Mouse (Mus musculus) naive thymus-derived CD4-positive, alpha-beta T cell, adult 2 months (primary cell): ENCODE results near the gene 4933427I04Rik.

ENCODE experiments used
- DNase-seq: peaks from one replicate; pipeline ENCODE4 v3.0.0-alpha.2; 2011; ENCODE audit warnings: low read depth

Gene 4933427I04Rik

DNA sequence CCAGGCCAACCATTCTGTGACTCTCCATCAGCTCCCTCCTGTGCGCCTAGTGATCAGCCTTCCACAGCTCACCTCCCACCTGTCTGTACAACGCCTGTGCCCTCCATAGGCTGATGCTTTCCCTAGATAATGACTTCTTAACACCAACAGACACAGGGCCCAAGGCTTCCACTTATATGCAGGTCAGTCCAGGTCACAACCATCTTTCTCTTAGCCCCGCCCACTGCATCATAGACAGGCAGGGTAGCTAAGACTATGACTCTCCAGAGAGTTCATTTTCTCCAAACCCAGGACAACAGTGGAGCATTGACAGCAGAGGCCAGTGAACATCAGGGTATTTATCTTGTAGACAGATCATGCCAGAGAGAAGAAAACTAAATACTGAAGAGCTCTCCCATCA, at the start of gene 4933427I04Rik:
TSS of gene 4933427I04Rik (plus strand) at position 301 of the 400 bp plus-strand sequence.
- no peak for DNase-seq

DNA sequence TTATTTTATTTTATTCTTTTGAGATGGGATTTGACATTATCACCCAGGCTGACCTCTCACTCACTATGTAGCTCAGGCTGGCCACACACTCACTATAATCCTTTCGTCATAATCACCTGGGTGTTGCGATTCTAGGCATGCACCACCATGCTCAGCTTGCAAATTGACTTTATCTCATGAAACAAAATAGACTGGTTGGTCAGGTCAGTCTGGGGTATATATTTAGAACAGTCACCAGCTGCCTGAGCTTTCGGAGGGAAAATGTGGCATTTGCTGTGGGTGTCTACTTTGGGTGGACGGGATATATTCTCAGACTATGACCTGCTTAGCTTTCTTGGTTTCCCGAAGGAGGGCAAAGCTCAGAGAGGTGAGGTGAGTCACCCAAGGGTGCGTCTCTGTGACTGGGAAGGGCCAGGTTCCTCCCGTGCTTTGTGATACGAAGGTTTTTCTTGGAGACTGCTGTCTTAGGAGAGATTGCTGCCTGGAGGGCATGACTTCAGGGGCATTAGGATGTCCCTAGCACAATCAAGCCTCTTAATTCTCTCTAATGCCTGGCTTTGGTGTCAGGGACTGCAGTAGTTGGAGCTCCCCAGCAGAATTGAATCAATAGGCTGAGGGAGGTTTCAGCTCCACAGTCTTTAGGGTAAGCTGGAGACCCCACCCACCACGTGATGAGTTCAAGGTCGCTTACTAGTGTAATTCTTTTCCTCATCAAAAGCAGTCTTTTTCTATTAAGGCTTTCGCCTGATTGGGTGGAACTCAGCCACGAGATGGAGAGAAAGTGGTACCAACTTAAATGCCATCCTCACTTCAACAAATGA, 48.8 kb upstream of the 4933427I04Rik start:
- no peak for DNase-seq

DNA sequence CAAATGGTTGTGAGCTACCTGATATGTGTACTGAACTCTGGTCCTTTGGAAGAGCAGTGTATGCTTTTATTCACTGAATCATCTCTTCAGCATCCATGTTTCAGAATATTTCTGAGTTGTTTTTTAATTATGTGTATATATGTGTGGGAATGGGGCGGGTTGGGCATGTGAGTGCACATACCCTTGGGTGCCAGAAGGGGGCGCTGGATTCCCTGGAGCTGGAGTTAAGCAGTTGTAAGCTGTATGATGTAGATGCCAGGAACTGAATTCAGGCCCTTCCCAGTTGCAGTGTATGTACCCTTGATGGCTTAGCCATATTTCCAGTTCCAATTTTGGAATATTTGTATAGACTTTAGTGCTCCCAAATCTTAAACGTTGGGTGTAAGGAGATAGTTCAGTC, 47.0 kb upstream of the 4933427I04Rik start:
- no peak for DNase-seq

DNA sequence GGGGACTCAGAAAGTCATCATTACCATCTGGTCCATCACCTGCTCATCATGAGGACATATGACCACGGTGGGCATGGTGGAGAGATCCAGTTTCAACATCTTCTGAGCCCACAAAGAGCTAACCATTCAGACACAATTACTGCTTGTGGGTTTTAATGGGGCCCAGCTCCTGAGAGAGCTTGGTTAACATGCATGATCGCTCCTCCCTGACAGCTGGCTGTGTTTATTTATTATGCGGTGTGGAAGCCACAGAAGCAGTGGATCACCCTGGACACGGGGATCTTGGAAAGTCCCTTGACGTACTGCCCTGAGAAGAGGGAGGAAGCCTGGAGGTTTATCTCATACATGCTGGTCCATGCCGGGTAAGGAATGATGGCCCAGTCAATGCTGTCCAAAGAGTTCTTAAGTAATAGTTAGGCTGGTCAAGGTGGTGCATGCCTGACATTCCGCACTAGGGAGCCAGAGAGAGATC, 45.4 kb upstream of the 4933427I04Rik start:
- DNase-seq, result no peak

DNA sequence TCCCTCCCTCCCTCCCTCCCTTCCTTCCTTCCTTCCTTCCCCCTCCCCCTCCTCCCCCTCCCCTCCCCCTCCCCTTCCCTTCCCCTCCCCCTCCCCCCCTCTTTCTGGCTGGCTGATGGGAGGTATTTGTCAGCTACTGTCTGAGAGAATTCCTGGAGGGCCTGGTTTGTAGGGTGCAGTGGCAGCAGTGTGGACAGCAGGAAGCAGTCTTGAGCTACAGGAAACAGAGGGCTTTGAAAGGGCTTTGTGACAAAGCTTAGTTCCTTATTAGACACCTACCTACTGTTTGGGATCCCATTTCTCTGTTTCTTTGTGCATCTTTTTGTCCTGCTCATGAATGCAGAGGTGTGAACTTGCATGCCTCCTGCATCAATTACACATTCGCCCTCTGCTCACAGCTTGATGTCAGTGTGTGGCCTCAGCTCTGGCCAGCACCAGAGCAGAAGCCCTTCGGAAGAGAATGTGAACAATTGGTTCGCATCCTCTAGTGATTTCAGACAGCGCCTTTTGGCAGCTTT, 40.3 kb upstream of the 4933427I04Rik start:
- DNase-seq, result no peak

DNA sequence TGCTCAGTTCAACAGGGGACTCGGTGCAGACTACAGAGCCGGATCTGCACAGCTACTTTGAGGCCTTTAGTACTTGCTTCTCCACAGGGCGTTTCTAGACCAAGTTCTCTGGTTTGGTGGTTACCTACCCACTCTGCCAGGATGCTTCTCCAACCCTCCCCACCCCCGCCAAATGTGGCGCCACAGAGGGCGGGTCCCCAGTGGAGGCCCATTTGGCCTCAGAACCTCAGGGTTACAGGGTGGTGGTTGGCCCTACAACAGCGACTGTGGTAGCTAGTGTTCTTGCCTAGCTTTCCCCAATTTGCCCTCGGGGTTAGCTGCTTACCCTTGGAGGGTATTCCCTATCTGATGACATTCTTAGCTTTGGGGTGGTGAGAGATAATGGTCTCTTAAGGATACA, 17.4 kb upstream of the 4933427I04Rik start:
- no peak for DNase-seq

DNA sequence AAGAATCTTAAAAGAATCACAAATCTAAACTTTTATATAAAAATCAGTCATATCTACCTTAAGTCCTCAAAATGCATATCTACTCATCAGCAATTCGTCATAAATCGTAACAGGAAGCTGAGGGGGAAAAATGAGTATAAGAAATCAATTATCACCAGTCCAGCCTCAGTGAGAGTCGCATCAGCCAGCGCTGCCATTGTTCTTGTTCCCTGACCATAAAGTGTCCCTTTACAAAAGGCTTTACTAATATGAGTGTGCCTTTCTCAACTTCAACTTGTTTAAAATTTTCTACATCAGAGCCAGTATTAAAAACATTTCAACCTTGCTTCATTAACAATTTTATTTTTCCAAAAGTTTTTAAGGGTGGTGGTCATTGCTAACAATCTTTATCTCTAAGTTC, 2.6 kb upstream of the 4933427I04Rik start:
- no peak for DNase-seq

DNA sequence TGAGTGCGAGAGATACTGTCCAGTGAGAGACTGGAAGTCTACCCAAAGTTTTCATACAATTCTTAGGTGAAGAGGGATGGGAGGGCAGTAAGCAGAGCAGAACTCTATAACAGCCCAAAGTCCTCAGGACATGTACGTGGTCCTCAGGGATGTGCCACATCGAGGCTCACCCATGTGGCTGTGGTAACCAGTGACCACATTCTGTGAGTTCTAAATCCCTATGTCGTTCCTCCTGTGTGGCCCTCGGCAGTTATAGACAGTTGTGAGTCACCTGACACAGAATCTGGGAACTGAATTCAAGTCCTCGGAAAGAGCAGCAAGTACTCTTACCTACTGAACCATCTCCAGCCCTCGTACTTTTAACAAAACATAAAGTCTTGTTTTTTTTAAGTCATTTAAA, 1.4 kb upstream of the 4933427I04Rik start:
- DNase-seq, result no peak

DNA sequence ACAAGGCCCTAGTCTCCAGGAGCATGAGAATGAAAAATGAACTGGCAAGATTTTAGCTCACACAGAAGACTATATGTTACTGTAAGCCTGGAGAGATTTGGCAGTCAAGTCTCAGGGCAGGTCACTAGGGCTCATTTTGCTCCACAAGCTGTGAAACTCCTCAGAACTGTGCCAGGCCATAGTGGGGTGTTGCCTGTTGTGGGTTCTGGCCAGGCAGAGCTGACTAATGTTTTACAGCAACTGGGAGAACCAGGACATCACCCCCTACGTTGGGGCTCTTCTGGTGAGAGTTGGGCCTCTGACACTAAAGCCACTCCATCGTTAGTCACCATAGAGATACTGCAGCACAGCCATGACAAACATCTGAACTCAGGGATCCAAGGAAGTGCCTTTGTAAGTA, 324 bp downstream of the 4933427I04Rik start:
- DNase-seq, result no peak

DNA sequence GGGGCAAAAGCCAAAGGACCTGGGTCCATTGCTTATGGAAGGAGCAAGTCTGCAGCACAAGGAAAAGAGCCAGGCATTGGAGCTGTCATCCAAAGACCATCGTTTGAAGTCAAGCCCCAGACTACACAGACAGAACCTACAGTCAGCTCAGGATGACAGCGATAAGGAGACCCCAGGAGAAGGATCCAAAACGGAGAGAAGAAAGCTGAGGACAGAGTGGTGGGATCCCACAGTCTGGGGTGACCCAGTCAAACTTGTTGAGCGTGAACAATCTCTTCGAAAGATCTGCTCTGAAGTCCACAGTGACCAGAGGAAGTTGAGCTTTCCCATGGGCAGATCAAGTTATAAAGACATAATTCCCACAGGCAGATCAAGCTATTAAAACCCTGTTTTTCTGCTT, 1.1 kb downstream of the 4933427I04Rik start:
- DNase-seq, result no peak

DNA sequence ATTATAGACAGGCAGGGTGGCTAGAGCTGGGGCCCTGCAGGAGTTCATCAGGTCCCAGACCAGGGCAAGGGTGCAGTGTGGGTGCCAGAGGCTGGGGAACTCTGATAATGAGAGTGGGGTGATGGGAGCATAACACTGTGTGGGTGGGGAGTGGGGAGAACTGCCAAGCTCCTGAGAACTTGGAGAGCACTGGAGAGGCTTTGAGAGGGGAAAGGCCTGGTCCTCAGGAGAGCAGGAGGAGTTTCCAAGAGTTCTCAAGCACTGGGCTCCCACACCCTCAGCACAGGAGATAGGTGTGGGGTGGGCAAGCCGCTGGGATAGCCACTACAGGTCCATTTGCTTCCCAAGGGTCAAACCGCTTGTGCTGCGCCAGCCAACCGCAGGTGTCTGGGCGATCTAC, 34.2 kb downstream of the 4933427I04Rik start:
- no peak for DNase-seq

DNA sequence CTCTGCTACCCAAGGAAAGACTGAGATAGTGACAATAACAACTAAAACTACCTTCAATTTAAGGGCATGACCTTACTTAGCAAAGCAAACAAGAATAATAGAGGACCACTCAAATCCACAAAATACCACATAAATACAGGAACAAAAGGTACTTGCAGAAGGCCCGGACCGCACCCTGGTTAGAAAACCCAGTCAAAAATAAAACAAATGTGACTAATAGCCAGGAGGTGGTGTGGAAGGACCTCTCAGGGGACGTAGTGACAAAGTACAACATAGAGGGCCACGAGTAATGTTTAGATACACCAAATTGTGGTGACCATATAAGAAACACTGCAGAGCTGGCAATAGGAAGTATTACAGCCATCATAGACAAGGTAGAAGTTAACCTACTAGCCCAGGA, 34.8 kb downstream of the 4933427I04Rik start:
- DNase-seq, result no peak

DNA sequence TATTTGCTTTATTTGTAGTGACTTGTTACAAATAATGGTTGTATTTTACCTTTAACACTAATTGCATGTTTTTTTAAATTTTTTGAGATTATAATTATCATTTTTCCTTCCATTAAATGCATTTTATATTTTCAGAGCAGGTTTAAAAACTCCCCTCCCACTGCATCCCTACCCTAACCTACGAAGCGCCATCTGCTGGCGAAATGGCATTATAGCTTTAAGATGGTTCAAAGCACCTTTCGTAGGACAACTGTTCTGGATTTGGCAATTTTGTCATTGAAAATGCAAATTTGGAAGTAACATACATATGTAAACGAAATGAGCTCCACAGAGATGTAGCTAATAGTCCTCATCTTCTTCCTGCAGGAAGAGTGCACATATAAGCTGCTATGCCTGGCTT, 39.2 kb downstream of the 4933427I04Rik start:
- DNase-seq, result peak; percentile 76

DNA sequence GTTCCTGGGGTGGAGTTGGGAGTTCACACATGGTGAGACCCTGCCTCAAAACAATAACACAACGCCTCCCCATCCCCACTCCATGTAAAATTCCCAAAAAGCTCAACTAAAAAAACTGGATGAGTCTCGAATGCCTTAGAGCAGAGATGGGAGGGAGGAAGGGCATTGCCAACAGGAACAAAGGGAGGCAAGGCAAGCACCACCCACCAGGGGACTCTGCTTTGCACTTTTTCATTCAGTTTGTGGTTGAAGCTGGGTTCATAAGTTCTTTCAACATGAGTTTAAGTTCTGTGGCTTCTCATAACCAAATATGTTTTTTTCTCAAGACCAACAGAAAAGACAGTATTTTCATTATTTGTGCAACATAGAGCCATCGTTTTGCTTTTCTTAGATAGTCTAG, 44.0 kb downstream of the 4933427I04Rik start:
- DNase-seq, result no peak

DNA sequence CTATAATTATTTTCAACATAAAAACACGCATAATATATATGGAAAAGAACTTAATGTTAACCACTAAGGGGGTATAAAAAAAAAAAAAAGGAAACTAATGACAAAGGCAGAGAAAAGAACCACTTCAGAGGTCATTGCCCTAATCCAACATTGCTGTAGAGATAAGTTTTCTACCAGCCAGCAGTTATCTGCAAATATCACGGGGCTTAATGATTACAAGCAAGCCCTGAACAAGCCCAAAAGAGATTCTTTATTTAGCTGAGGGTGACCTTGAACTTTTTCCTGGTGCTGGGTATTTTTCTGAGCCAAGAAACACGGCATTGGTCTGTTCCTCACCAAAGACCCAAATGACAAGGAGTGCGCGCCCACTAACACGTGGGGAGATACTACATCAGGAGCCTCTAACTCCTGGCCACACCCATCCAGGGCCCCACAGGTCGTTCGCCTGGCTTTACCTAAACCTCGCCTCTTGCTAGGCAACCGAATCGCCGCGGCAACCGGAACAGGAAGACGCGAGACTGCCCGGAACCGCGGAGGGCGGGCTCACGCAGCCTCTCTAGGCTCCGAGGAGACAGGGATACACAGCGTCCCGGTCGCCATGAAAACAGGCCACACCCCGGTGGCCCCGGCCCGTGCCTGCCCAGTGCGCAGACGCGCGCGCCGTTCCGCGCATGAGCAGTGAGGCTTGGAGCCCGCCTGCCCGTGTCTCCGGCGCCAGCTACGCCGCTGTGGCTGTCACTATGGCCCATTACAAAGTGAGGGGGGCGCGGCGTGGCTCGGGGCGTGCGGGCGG, 45.0 kb downstream of the 4933427I04Rik start, which contains the start of gene Mycbp:
TSS of gene Mycbp (plus strand) at position 500 of the 793 bp plus-strand sequence.
- peak; percentile 100 for DNase-seq

DNA sequence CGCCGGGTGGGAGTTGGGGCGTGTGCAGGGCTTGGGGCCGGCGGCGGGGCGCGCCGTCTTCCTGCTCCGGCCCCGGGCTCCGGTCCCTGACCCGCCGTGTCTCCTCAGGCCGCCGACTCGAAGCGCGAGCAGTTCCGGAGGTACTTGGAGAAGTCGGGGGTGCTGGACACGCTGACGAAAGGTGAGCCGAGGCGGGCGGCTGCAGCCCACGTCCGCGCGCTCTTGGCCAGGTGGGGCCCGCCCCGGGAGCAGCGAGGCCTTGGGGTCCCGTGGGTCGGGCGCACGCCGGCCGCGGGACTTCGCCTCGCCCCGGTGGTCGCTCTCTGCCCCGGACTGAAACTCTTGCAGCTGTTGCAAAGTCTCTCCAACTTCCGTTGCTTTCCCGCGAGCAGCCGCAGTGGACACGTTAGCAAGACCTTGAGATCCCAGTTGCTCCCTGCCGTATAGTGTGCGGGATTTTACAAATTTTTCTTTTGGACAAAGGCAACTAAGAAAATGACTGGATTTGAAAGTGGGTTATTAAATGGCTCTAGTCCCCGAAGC, 45.7 kb downstream of the 4933427I04Rik start:
- DNase-seq, result peak; percentile 26

DNA sequence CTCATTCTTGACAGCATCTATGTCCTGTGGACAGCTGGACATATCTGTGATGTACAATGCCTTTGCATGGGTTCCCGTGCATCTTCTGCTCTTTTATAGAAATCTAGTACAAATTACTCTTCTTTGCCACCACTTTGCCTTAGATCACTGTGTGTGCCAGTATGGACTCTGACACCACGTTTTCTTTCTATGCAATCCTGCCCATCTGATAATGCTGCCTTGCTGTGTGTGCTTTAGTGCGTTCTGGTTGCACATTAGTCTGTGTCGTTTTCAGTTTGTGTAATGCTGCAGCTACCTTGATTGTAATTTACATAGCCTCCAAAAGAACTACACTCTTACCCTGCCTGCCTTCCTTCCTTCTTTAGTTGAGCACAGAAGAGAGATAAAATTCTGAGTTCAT, 52.0 kb downstream of the 4933427I04Rik start:
- DNase-seq, result no peak

DNA sequence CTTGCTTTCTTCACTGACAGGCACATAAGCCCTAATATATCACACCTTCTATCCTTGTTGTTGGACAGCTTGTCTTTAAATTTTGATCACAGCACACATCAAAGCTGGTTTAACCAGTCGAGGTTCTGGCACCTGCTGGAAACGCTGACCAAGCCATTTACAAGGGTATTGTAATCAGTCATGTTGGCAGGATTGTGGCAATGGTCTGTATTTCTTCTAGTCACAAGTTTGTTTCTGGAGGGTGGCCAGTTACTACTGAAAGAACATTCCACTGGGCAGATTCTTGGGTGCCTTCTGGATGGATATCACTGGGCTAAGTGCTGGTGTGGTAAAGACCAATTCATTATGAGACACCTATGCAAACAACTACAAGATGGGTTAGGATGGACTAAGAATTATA, 53.0 kb downstream of the 4933427I04Rik start:
- DNase-seq, result no peak
